Mouse (Mus musculus) left cerebral cortex, adult 8-10 months (tissue): Measurements from ENCODE around the gene Dbi. TPM values are rescaled to one million over a fixed set of nuclear protein-coding genes. Genes with fewer than 3 reads are reported as not detected.

Source experiments
- DNase-seq, 2 experiments: peaks; one replicate each; pipeline ENCODE4 v3.0.0; 2022; ENCODE audit warnings: low spot score in 2 of 2
- total RNA-seq, 4 experiments: library from RNA; stranded (reverse); gene quantifications; 2 replicates each; pipeline ENCODE4 v1.2.4; 2022

The Dbi gene
- total RNA-seq, 4 experiments from 2014 or later, result 223 to 389 (median 294) TPM

- no peak for DNase-seq
These were observed 1.2 kb upstream of the Dbi start for GRCm38 (mm10) chr1:120121930-120122530.

- DNase-seq, result peak in 1 of 2 experiments; percentile 35
These were observed 523 bp downstream of the Dbi start for GRCm38 (mm10) chr1:120120141-120120968.

- no peak for DNase-seq
These were observed 1.5 kb downstream of the Dbi start for GRCm38 (mm10) chr1:120119389-120119788.

GRCm38 (mm10) chr1:120118854-120119253 is 2.0 kb downstream of the Dbi start:
- DNase-seq, result no peak

- no peak for DNase-seq
These were observed 4.8 kb downstream of the Dbi start for GRCm38 (mm10) chr1:120116106-120116505.

GRCm38 (mm10) chr1:120115671-120116081 is 5.2 kb downstream of the Dbi start:
- DNase-seq, result peak; percentile 65 to 90

GRCm38 (mm10) chr1:120112251-120113187 is 8.4 kb downstream of the Dbi start:
- no peak for DNase-seq

- no peak for DNase-seq
These were observed 9.1 kb downstream of the Dbi start for GRCm38 (mm10) chr1:120111766-120112165.

- no peak for DNase-seq
These were observed 11.0 kb downstream of the Dbi start for GRCm38 (mm10) chr1:120109741-120110432.

GRCm38 (mm10) chr1:120105556-120105959 is 15.3 kb downstream of the Dbi start:
- no peak for DNase-seq

- no peak for DNase-seq
These were observed 19.7 kb downstream of the Dbi start for GRCm38 (mm10) chr1:120101227-120101609.

- no peak for DNase-seq
These were observed 20.2 kb downstream of the Dbi start for GRCm38 (mm10) chr1:120100456-120101226.

GRCm38 (mm10) chr1:120099483-120099882 is 21.4 kb downstream of the Dbi start:
- no peak for DNase-seq

GRCm38 (mm10) chr1:120098327-120098726 is 22.6 kb downstream of the Dbi start:
- peak in 1 of 2 experiments; percentile 81 for DNase-seq

- no peak for DNase-seq
These were observed 26.0 kb downstream of the Dbi start for GRCm38 (mm10) chr1:120094920-120095319.

- DNase-seq, result peak; percentile 65 to 76
These were observed 27.3 kb downstream of the Dbi start for GRCm38 (mm10) chr1:120093482-120094134.

GRCm38 (mm10) chr1:120090880-120091570 is 29.9 kb downstream of the Dbi start:
- no peak for DNase-seq

- DNase-seq, result no peak
These were observed 31.7 kb downstream of the Dbi start for GRCm38 (mm10) chr1:120089180-120089579.

- no peak for DNase-seq
These were observed 34.2 kb downstream of the Dbi start for GRCm38 (mm10) chr1:120086644-120087043.
